Comparison of ENCODE assay signal across 25 mouse cellular contexts in the genomic region with DNA sequence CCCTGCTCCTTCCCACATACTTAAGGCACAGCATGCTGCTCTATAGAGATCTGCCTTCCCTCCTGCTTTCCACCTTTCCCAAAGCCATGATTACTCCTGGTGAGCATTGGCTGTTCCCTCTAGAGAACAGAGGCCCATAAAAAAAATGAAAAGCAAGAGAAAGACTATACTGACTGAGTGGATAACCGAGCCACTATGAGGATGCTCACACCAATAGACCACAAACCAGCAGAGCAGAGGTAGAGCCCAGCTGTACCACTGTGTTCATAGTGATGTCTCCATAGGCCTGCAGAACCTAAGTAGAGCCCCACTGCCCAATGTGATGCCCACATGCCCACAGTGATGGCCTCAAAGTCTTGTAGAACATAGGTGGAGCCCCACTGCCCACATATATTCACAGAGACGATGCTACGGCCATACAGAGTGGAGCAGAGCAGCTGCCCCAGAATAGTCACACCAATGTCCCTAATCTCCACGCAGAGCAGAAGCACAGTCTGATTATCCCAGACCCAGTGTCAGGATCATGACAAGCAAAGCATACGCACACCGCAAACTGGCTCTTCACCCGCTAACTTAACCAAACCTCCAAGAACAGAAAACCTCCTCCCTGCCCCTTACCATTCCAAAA.
DNase-seq lines count a peak whose midpoint lies in the region; ATAC-seq lines count a peak whose summit lies in the region.
"Had no signal": no experiment of that assay in that cellular context is flagged by ENCODE, and none has a peak within 500 bp of the region (broad histone marks: within the 10 kb centered on the region; RNA-seq: fewer than 3 reads in every experiment).

No protein-coding gene starts in this region.

- no peak overlapping the region for H3K4me3 ChIP-seq in limb, embryonic 11.5 days (ENCODE audit: low read depth, low read length)
- no peak overlapping the region for H3K4me3 ChIP-seq in limb, embryonic 10.5 days
- no peak overlapping the region for H3K4me3 ChIP-seq in hindbrain, embryonic 14.5 days (replicated peaks; ENCODE audit: low read length)
- no peak overlapping the region for H3K4me3 ChIP-seq in hindbrain, embryonic 16.5 days (ENCODE audit: low read length)
- H3K4me3 ChIP-seq in neural tube, embryonic 14.5 days (ENCODE audit: low read depth, low read length), result no peak overlapping the region
- H3K4me3 ChIP-seq: embryonic facial prominence, embryonic 10.5 days; embryonic facial prominence, embryonic 13.5 days; forebrain, embryonic 10.5 days; forebrain, embryonic 13.5 days; gastrocnemius, adult 2 months had no signal

- ATAC-seq in limb, embryonic 11.5 days (ENCODE audit: insufficient number of reproducible peaks, low FRiP score, low TSS enrichment, low read depth), result no peak
- ATAC-seq in hindbrain, embryonic 14.5 days (ENCODE audit: low FRiP score), result no peak
- 0 out of 2 replicates have a peak, but pooled peaks have one; percentile 24 for ATAC-seq in hindbrain, embryonic 16.5 days
- ATAC-seq in neural tube, embryonic 14.5 days (ENCODE audit: low read depth), result peak; percentile 70; the same call in 1 of the 2 replicates
- ATAC-seq: CD4-positive, CD25-positive, alpha-beta regulatory T cell, adult 4 months; forebrain, embryonic 13.5 days; forebrain, postnatal 0 days; inflammation-experienced regulatory T-cells, adult 6 months had no signal

- no peak overlapping the region for H3K4me2 ChIP-seq in limb, embryonic 11.5 days (ENCODE audit: low read depth, severe bottlenecking)
- H3K4me2 ChIP-seq in hindbrain, embryonic 14.5 days (replicated peaks), result no peak overlapping the region
- no peak overlapping the region for H3K4me2 ChIP-seq in hindbrain, embryonic 16.5 days (ENCODE audit: low read length)
- no peak overlapping the region for H3K4me2 ChIP-seq in neural tube, embryonic 14.5 days (ENCODE audit: low read depth, low read length)
- H3K4me2 ChIP-seq: embryonic facial prominence, embryonic 13.5 days; forebrain, embryonic 13.5 days; heart, embryonic 11.5 days had no signal

- no peak overlapping the region for H3K9ac ChIP-seq in limb, embryonic 11.5 days (ENCODE audit: low read length)
- H3K9ac ChIP-seq in hindbrain, embryonic 14.5 days, result no peak overlapping the region
- H3K9ac ChIP-seq in hindbrain, embryonic 16.5 days (ENCODE audit: low read depth, low read length), result no peak overlapping the region
- H3K9ac ChIP-seq in neural tube, embryonic 14.5 days (replicated peaks; ENCODE audit: low read depth, low read length), result no peak overlapping the region
- H3K9ac ChIP-seq: embryonic facial prominence, embryonic 13.5 days; forebrain, embryonic 13.5 days; forebrain, postnatal 0 days had no signal

- no peaks in the 10 kb centered on the region for H3K36me3 ChIP-seq in limb, embryonic 11.5 days (ENCODE audit: control insufficient read depth, insufficient read depth, low read length)
- H3K36me3 ChIP-seq in limb, embryonic 10.5 days, result no peaks in the 10 kb centered on the region
- no peaks in the 10 kb centered on the region for H3K36me3 ChIP-seq in hindbrain, embryonic 14.5 days (replicated peaks; ENCODE audit: control insufficient read depth, insufficient read depth)
- no peaks in the 10 kb centered on the region for H3K36me3 ChIP-seq in hindbrain, embryonic 16.5 days (ENCODE audit: control insufficient read depth, insufficient read depth, low read length)
- no peaks in the 10 kb centered on the region for H3K36me3 ChIP-seq in neural tube, embryonic 14.5 days (ENCODE audit: control insufficient read depth, insufficient read depth, low read length)
- H3K36me3 ChIP-seq: embryonic facial prominence, embryonic 10.5 days; embryonic facial prominence, embryonic 13.5 days; forebrain, embryonic 10.5 days had no signal

- no peak overlapping the region for H3K27ac ChIP-seq in limb, embryonic 11.5 days (replicated peaks; ENCODE audit: low read depth, low read length)
- H3K27ac ChIP-seq in limb, embryonic 10.5 days, result no peak overlapping the region
- peak overlapping the region; percentile 48; the same call in 1 of the 2 replicates for H3K27ac ChIP-seq in hindbrain, embryonic 14.5 days
- no peak overlapping the region for H3K27ac ChIP-seq in hindbrain, embryonic 16.5 days (ENCODE audit: low read depth, low read length)
- peak overlapping the region; percentile 11 for H3K27ac ChIP-seq in neural tube, embryonic 14.5 days (ENCODE audit: low read depth, low read length)
- H3K27ac ChIP-seq: embryonic facial prominence, embryonic 10.5 days; embryonic facial prominence, embryonic 13.5 days; forebrain, embryonic 10.5 days; forebrain, embryonic 13.5 days; gastrocnemius, adult 2 months had no signal

- no peaks in the 10 kb centered on the region for H3K27me3 ChIP-seq in limb, embryonic 11.5 days (ENCODE audit: control insufficient read depth, insufficient read depth, low read length)
- no peaks in the 10 kb centered on the region for H3K27me3 ChIP-seq in limb, embryonic 10.5 days (ENCODE audit: low read depth, poor library complexity, severe bottlenecking)
- H3K27me3 ChIP-seq in hindbrain, embryonic 14.5 days (ENCODE audit: control insufficient read depth, insufficient read depth, low read length), result no peaks in the 10 kb centered on the region
- no peaks in the 10 kb centered on the region for H3K27me3 ChIP-seq in hindbrain, embryonic 16.5 days (replicated peaks; ENCODE audit: control insufficient read depth, insufficient read depth, low read length)
- H3K27me3 ChIP-seq in neural tube, embryonic 14.5 days (ENCODE audit: control insufficient read depth, insufficient read depth, low read length), result no peaks in the 10 kb centered on the region
- H3K27me3 ChIP-seq: embryonic facial prominence, embryonic 13.5 days; forebrain, embryonic 13.5 days had no signal

- 94% methylated on average over 7 of the region's 7 CpGs for WGBS in limb, embryonic 11.5 days
- 92% methylated on average over 7 of the region's 7 CpGs for WGBS in limb, embryonic 10.5 days
- 71% methylated on average over 7 of the region's 7 CpGs for WGBS in hindbrain, embryonic 14.5 days
- 75% methylated on average over 7 of the region's 7 CpGs for WGBS in hindbrain, embryonic 16.5 days
- 44% methylated on average over 7 of the region's 7 CpGs for WGBS in neural tube, embryonic 14.5 days

- no peaks in the 10 kb centered on the region for H3K9me3 ChIP-seq in limb, embryonic 11.5 days (ENCODE audit: control insufficient read depth, low read length)
- H3K9me3 ChIP-seq in limb, embryonic 10.5 days (replicated peaks), result no peaks in the 10 kb centered on the region
- no peaks in the 10 kb centered on the region for H3K9me3 ChIP-seq in hindbrain, embryonic 14.5 days (ENCODE audit: control insufficient read depth, low read length)
- no peaks in the 10 kb centered on the region for H3K9me3 ChIP-seq in hindbrain, embryonic 16.5 days (ENCODE audit: control insufficient read depth, low read length)
- no peaks in the 10 kb centered on the region for H3K9me3 ChIP-seq in neural tube, embryonic 14.5 days (ENCODE audit: control insufficient read depth, low read length)
- H3K9me3 ChIP-seq: embryonic facial prominence, embryonic 10.5 days; embryonic facial prominence, embryonic 13.5 days; forebrain, embryonic 10.5 days; forebrain, embryonic 13.5 days had no signal

- no peaks in the 10 kb centered on the region for H3K4me1 ChIP-seq in limb, embryonic 11.5 days (ENCODE audit: control insufficient read depth, insufficient read depth, low read length)
- no peaks in the 10 kb centered on the region for H3K4me1 ChIP-seq in limb, embryonic 10.5 days
- no peaks in the 10 kb centered on the region for H3K4me1 ChIP-seq in hindbrain, embryonic 14.5 days (replicated peaks; ENCODE audit: control insufficient read depth, insufficient read depth, low read length)
- no peaks in the 10 kb centered on the region for H3K4me1 ChIP-seq in hindbrain, embryonic 16.5 days (ENCODE audit: control insufficient read depth, insufficient read depth, low read depth, low read length)
- no peaks in the 10 kb centered on the region for H3K4me1 ChIP-seq in neural tube, embryonic 14.5 days (ENCODE audit: control insufficient read depth, insufficient read depth, low read length)
- H3K4me1 ChIP-seq: embryonic facial prominence, embryonic 10.5 days; embryonic facial prominence, embryonic 13.5 days; forebrain, embryonic 10.5 days; forebrain, embryonic 13.5 days had no signal

- DNase-seq in limb, embryonic 11.5 days (ENCODE audit: low spot score), result peak; percentile 11
- no peak for DNase-seq in limb, embryonic 10.5 days (ENCODE audit: low spot score)
- no peak for DNase-seq in hindbrain, embryonic 14.5 days (ENCODE audit: low spot score)
- DNase-seq in kidney, adult 9 months, result no peak
- DNase-seq in left cerebral cortex, adult 9 months (ENCODE audit: low spot score in 2 of 2), result no peak
- DNase-seq in layer of hippocampus, adult 11-12 months (ENCODE audit: low spot score), result no peak
- DNase-seq: adrenal gland, adult 2 months; adrenal gland, postnatal 25 days; cerebellum, adult 11-12 months; cerebellum, adult 8-10 months; cerebellum, postnatal 10 days; cerebellum, postnatal 36 days; forebrain, postnatal 0 days; gastrocnemius, adult 2 months; gastrocnemius, postnatal 14 days; heart, adult 11 months had no signal

Comparison
In these comparisons a context has a peak if more than half of its experiments do, and no peak if none do; other contexts are left out.
1. ATAC-seq: peak in hindbrain, embryonic 16.5 days (single experiment) and neural tube, embryonic 14.5 days (single experiment); none in limb, embryonic 11.5 days (single experiment) and hindbrain, embryonic 14.5 days (single experiment).
2. H3K27ac ChIP-seq: peak in hindbrain, embryonic 14.5 days (single experiment) and neural tube, embryonic 14.5 days (single experiment); none in limb, embryonic 11.5 days (single experiment), limb, embryonic 10.5 days (single experiment) and hindbrain, embryonic 16.5 days (single experiment).